Mouse (Mus musculus): Measurements from ENCODE around the gene Efs.
"Not testable (repeated sequence)": the region's sequence is repeated elsewhere in the genome, so short reads cannot be mapped to it uniquely, and the experiment has no call there.

Gene Efs

DNA sequence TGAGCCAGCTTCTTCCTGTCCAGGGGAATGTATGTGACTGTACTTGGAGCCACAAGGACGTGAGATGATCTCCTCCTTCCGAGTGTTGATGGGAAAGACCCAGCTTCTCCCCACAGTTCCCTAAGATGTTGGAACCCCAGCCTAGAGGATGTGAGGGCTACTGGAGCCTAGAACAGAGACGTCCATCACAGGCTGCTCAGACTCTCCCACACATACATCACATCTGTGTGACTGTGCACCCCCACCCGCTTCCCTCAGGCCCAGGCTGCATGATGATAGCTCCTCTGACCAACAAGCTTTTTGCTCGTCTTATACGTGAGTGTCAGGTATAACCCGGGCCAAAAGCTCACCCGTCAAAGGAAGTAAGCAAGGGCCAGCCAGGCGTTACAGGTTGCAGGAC is 22.9 kb upstream of the Efs start:
- DNase-seq (ENCODE audit: low read depth, low spot score) = no peak

GRCm38 (mm10) chr14:54947008-54947407 is 21.1 kb upstream of the Efs start:
- not testable (repeated sequence) for DNase-seq (ENCODE audit: low read depth, low spot score)

DNA sequence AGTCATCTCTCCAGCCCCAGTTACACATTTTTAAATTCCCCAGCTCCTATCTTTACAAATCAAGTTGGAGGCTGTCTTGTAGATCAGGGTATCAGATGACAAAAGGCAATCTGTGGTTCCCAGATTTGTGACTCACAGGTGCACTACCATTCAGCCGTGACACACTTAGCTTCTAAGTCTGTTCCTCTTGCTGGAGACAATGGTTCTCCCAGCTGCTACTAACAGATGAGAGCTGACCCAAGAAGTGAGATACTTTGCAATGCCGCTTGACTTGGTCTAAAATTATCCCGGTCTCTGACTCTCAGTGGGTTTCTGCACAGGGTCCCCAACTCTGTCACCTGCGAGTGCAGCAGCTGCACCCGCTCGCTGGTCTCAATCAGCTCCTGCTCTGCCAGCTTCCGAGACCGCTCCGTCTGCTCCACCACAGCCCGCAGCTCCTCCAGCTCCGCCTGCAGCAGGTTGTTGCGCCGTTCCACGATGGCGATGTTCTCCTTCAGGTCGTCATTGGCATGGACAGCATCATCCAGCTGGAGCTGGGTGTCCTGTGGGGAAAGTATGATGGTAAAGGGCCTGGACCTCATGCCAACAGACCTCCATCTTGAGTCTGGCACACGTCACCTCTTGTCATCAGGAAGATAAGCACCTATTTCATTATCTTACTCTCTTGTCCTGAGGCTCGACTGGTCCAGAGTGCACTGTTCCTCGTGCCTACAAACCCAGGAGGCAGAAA is 20.2 kb upstream of the Efs start:
- DNase-seq (ENCODE audit: low read depth, low spot score) = no peak

GRCm38 (mm10) chr14:54944939-54945338 is 19.0 kb upstream of the Efs start:
- DNase-seq (ENCODE audit: low read depth, low spot score) = no peak

DNA sequence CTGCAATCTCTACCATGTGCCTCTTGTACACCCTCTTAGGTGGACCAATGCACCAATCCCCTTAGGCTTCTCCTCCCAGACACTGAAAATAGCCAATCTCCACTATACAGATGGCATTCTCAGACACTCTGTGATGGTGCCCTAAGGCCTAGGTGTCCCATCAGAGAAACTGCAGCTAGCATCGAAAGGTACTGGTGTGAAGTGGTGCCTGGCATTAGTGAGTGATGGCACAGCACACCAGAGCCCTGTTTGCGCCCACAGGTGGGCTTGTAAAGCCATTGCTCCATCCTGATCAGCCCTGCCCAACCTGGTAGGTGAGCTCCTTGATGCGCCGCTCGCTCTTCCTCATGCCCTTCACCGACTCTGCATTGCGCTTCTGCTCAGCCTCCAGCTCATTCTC is 18.0 kb upstream of the Efs start:
- no peak for DNase-seq (ENCODE audit: low read depth, low spot score)

- DNase-seq (ENCODE audit: low read depth, low spot score) = no peak
Observed at GRCm38 (mm10) chr14:54942479-54942878, 16.6 kb upstream of the Efs start.

GRCm38 (mm10) chr14:54941024-54941978 is 15.4 kb upstream of the Efs start:
- no peak for DNase-seq (ENCODE audit: low read depth, low spot score)

- DNase-seq (ENCODE audit: low read depth, low spot score) = no peak
Observed at GRCm38 (mm10) chr14:54940176-54940530, 14.2 kb upstream of the Efs start.

DNA sequence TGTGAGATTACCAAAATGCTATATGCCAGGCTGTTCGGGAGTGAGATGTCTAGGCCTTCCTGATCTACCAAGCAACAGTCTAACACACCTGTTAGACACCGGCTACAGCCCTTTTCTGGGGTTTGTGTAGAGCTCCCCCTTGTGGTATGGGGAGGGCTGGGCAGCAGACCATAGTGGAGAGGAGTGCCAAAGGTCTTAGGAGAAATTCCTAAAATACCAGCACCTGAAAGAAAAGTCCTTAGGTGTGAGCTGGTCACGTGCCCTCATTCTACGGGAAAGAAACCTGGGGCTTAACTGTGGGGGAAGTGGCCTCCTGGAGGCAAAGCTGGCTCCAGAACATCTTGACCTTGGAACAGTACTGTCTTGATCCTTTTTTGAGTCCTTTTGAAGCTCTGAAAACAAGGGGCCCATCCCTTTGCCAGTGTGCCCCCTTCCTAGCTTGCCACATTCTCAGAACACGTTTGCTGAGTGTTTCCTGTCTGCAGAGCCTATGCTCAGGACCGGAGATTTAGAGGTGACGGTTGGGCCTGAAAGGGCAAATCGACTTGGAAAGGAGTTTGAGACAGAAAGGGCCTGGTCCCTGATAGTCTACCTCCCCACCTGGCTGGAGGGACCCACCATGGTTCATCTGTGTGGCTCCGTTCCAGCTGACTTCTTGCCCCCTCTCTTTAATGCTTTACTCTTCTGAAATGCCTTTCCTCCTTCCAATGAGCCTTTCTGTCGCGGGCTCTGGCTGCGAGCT is 13.7 kb upstream of the Efs start:
- no peak for DNase-seq (ENCODE audit: low read depth, low spot score)

DNA sequence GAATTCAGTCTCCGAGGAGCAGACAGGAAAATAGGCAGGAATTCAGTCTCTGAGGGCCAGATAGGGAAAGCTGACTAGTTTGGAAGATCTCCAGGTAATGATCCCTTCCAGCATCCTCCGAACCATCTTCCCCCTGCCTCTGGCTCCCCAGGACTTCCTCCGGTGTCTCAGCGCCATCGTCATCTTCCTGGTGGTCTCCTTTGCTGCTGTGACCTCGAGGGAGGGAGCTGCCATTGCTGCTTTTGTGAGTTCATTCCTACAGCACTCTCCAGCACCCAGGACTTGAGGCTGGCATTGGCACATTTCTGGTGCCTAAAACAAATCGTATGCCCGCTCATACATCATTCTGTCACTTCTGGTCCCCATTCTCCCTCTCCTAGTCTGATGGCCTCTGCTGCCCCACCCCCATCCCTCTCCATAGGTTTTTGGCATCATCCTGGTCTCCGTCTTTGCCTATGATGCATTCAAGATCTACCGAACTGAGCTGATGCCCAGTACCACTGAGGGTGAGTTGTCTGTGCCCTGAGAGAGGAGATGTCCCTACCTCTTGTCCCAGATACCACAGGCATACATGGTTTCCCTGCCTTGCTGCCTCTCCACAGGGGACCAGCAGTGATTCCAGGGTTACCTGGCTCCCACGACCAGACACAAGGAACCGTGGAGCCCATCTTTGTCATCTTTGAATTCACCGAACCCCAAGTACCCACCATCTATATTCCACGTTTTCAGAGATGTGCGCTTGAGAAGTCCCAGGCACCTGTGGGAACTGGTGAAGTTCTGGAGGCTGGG is 12.7 kb upstream of the Efs start:
- no peak for DNase-seq (ENCODE audit: low read depth, low spot score)

- no peak for DNase-seq (ENCODE audit: low read depth, low spot score)
Observed at GRCm38 (mm10) chr14:54937361-54938182, 11.6 kb upstream of the Efs start.

GRCm38 (mm10) chr14:54936831-54937160 is 10.9 kb upstream of the Efs start:
- DNase-seq (ENCODE audit: low read depth, low spot score) = no peak

DNA sequence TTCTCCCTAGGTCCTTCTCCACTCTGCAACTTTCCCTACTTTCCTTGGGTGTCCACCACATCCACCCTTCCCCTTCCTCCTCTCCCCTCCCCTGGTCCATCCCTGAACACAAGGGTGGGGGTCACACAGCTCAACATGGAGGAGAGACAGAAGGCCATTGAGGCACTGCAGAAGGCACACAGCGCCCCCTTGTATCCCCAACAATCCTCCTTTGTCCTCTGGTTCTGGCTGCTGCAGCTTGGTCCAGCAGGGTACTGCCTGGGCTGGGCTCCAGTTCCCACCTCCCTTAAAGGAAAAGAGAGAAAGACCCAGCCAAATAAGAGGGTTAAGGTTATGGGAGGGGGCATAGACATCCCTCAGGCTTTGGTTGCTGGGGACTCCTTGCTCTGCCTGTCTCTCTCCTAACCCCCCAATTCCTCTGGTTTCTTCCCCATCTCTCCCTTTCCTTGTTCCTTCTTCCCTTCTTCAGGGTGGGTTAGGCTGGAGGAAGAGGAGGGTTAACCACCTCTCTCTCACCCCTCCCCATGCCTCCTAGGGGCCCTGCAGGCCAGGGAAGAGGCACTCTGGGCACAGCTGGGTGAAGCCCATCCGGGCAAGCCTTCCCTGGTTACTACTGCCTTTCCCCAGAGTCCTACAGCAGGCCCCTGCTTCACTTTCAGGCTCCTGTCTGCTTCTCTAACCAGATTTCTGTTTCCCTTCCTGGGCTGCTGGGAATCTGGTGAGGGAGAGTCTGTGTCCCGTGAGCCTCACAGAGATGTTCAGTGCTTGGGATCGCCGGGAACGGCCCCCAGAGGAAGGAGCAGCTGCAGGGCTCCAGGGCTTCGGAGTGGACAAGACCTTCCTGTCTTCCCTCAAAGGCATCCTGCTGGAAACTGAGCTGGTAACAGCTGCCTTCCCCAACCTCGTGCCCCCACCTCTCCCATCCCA is 10.2 kb upstream of the Efs start, which contains the start of gene Cmtm5:
TSS of gene Cmtm5 (plus strand) at position 358 of the 927 bp plus-strand sequence.
- DNase-seq (ENCODE audit: low read depth, low spot score) = no peak

DNA sequence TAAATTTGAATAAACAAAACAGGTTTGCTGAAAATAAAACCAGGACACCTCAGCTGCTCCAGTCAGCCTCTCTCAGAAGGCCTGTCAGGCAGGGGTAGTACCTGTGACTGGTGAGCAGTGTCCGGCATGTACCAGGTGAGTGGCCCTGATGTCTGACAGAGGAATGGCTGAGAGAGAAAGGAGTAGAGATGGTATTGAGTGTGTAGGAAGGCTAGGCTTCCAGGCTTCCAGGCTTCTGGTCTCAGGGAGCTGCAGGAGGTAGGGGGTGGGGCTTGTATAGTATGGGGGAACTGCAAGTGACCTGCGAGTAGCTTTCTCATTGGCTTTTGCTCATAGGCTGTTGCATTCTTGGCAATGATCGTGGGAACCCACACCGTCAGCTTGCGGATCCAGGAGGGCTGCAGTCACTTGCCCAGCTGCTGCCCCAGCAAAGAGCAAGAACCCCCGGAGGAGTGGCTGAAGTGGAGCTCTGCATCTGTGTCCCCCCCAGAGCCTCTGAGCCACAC is 6.8 kb upstream of the Efs start, which contains the start of gene Il25:
TSS of gene Il25 (plus strand) at position 51 of the 506 bp plus-strand sequence.
- DNase-seq (ENCODE audit: low read depth, low spot score) = no peak

- no peak for DNase-seq (ENCODE audit: low read depth, low spot score)
Observed at GRCm38 (mm10) chr14:54930431-54930830, 4.5 kb upstream of the Efs start.

GRCm38 (mm10) chr14:54929801-54930200 is 3.9 kb upstream of the Efs start:
- no peak for DNase-seq (ENCODE audit: low read depth, low spot score)

GRCm38 (mm10) chr14:54927296-54927695 is 1.4 kb upstream of the Efs start:
- DNase-seq (ENCODE audit: low read depth, low spot score) = no peak

- DNase-seq (ENCODE audit: low read depth, low spot score) = no peak
Observed at GRCm38 (mm10) chr14:54926401-54927158, 654 bp upstream of the Efs start.
